Mouse (Mus musculus): ENCODE measurements at regions not wholly inside any gene's neighbourhood (a gene's known extent, or its start where the extent isn't known, plus 50 kb on each side); places are given as distances from the start of the nearest gene placed in this dataset.

- no peak for TF ChIP-seq CTCF (IDR thresholded peaks at IDR 0.05)
- no peak for TF ChIP-seq POLR2A (IDR thresholded peaks at IDR 0.05; ENCODE audit: insufficient read depth, low read depth, low read length)
- TF ChIP-seq EP300 (IDR thresholded peaks at IDR 0.05; ENCODE audit: insufficient read depth, low read depth, low read length) = no peak
Measured at GRCm38 (mm10) chr15:50401386-50401785, 3483.3 kb upstream of the Gm7489 start.
